Mouse (Mus musculus): Measurements from ENCODE around the gene Vmp1. TPM values are rescaled to one million over a fixed set of nuclear protein-coding genes. Genes with fewer than 3 reads are reported as not detected.

The Vmp1 gene
- polyA plus RNA-seq, 1 experiment: 55.3 TPM

DNA sequence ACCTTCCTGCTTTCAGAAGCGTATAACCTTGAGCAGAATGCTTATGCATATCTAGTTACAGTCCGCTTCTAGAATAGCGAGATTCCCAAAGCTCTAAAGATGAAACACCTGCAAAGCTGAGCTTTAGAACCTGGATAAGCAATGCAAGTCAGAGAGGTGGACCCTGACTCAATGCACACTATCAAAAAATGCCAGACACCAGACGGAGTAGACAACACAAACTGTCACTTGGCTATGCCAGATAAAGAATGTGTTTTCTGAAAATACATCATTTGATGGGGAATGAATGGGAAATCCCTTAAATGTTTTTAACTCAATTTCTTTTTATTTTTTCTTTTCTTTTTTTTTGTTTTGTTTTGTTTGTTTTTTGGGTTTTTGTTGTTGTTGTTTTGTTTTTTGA is 8.1 kb downstream of the Vmp1 start:
- DNase-seq: no peak
- H3K27ac ChIP-seq (ENCODE audit: insufficient read depth, low read depth, low read length): no peak overlapping the region
- 85% methylated on average over 4 of the region's 4 CpGs for WGBS

DNA sequence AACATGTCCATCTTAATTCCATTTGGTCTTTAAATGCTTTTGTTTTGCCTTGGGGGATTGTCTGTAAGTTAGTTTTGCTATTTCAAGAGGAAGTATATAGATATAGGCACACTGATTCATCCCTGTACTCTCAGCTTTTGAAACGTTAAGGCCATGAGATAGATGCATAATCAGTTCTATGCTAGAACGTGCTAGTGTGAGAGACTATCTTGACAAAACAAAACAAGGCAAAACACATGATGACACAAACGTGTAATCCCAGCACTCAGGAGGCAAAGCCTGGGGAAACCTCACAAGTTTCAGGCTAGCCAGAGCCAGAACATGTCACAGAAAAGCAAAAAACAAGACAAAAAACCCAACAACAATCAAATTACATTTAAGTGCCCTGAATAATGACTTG is 10.9 kb downstream of the Vmp1 start:
- no peak overlapping the region for H3K27ac ChIP-seq (ENCODE audit: insufficient read depth, low read depth, low read length)
- no peak overlapping the region for H3K4me3 ChIP-seq (ENCODE audit: insufficient read depth, low read depth, low read length)
- no peaks in the 10 kb centered on the region for H3K27me3 ChIP-seq (replicated peaks; ENCODE audit: control insufficient read depth, insufficient read depth, low read length)
- no peak for DNase-seq
- 67% methylated on average over 3 of the region's 3 CpGs for WGBS
- H3K36me3 ChIP-seq (ENCODE audit: control insufficient read depth, insufficient read depth, low read length): no peaks in the 10 kb centered on the region
- no peak for TF ChIP-seq POLR2A (IDR thresholded peaks at IDR 0.05; ENCODE audit: low read depth, low read length)
- no peak for TF ChIP-seq CTCF (conservative IDR thresholded peaks at IDR 0.05; ENCODE audit: insufficient read depth, insufficient read length, low read depth, low read length)
- H3K4me1 ChIP-seq (ENCODE audit: control insufficient read depth, insufficient read depth, low read length): no peaks in the 10 kb centered on the region; the same call in 1 of the 2 replicates

More for the DNA sequence above, 8.1 kb downstream of the Vmp1 start:
- TF ChIP-seq CTCF (conservative IDR thresholded peaks at IDR 0.05; ENCODE audit: insufficient read depth, insufficient read length, low read depth, low read length) (no peak), POLR2A (IDR thresholded peaks at IDR 0.05; ENCODE audit: low read depth, low read length) (no peak)
- H3K4me1 ChIP-seq (ENCODE audit: control insufficient read depth, insufficient read depth, low read length): peaks cover 6% of the 10 kb centered on the region
- H3K27me3 ChIP-seq (replicated peaks; ENCODE audit: control insufficient read depth, insufficient read depth, low read length): no peaks in the 10 kb centered on the region
- no peak overlapping the region for H3K4me3 ChIP-seq (ENCODE audit: insufficient read depth, low read depth, low read length)
- no peaks in the 10 kb centered on the region for H3K36me3 ChIP-seq (ENCODE audit: control insufficient read depth, insufficient read depth, low read length)

DNA sequence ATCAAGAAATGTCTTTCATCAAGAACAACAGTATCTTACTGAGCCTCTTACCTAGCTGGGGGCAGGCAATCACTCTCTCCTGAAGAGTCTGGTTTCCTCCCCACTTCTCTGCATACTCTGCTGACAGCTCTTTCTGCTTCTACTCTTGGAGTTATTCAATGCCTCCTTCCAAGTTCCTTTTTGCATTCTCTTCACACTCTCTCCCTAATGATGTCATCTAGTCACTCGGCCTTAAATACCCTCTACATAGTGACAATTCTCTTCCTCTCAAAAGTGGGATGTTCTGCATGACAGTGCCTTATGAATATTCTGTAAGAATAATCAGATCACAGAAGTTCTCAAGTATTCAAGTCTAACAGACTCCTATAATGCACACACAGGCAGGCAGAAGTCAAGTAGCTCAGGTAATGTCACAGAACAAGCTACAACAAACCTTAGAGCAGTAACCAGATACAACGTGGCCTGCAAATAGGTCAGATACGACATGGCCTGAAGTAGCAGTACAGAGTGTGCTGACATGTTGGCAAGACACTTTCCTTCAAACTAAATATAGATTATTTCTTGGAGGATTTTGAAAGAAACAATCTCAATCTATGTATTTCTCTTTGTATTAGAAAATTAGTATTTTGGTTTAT is 12.5 kb downstream of the Vmp1 start:
- WGBS: 45% methylated on average over 3 of the region's 3 CpGs
- Histone ChIP-seq H3K36me3 (ENCODE audit: control insufficient read depth, insufficient read depth, low read length) (no peaks in the 10 kb centered on the region), H3K4me3 (ENCODE audit: insufficient read depth, low read depth, low read length) (no peak overlapping the region), H3K27me3 (replicated peaks; ENCODE audit: control insufficient read depth, insufficient read depth, low read length) (no peaks in the 10 kb centered on the region), H3K27ac (ENCODE audit: insufficient read depth, low read depth, low read length) (0 out of 2 replicates have a peak overlapping the region, but pooled peaks have one; percentile 22), H3K4me1 (ENCODE audit: control insufficient read depth, insufficient read depth, low read length) (no peaks in the 10 kb centered on the region; the same call in 1 of the 2 replicates)
- no peak for TF ChIP-seq CTCF (conservative IDR thresholded peaks at IDR 0.05; ENCODE audit: insufficient read depth, insufficient read length, low read depth, low read length)
- no peak for TF ChIP-seq POLR2A (IDR thresholded peaks at IDR 0.05; ENCODE audit: low read depth, low read length)
- no peak for DNase-seq

DNA sequence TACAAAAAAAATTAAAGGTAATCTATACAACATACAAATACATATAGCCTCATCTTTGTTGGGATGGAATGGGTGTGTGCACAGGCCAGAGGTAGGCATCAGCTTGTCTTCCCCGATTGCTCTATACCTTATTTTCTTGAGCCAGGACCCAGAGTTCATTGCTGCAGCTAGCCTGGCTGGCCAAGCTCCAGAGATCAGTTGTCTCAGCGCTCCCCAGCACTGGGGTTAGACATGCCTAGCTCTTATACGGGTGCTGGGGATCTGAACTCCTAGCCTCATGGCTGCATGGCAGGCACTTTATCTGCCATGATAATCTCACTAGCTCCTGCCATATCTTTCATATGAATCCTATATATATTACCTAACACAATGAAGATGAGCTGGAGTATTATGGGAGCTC is 15.5 kb downstream of the Vmp1 start:
- WGBS: 74% methylated on average over 3 of the region's 3 CpGs
- no peak for DNase-seq
- peaks cover 5% of the 10 kb centered on the region for H3K36me3 ChIP-seq (ENCODE audit: control insufficient read depth, insufficient read depth, low read length)
- H3K27ac ChIP-seq (ENCODE audit: insufficient read depth, low read depth, low read length): no peak overlapping the region
- H3K4me1 ChIP-seq (ENCODE audit: control insufficient read depth, insufficient read depth, low read length): no peaks in the 10 kb centered on the region; the same call in 1 of the 2 replicates
- H3K27me3 ChIP-seq (replicated peaks; ENCODE audit: control insufficient read depth, insufficient read depth, low read length): no peaks in the 10 kb centered on the region
- no peak overlapping the region for H3K4me3 ChIP-seq (ENCODE audit: insufficient read depth, low read depth, low read length)
- TF ChIP-seq POLR2A (IDR thresholded peaks at IDR 0.05; ENCODE audit: low read depth, low read length) (no peak), CTCF (conservative IDR thresholded peaks at IDR 0.05; ENCODE audit: insufficient read depth, insufficient read length, low read depth, low read length) (no peak)

DNA sequence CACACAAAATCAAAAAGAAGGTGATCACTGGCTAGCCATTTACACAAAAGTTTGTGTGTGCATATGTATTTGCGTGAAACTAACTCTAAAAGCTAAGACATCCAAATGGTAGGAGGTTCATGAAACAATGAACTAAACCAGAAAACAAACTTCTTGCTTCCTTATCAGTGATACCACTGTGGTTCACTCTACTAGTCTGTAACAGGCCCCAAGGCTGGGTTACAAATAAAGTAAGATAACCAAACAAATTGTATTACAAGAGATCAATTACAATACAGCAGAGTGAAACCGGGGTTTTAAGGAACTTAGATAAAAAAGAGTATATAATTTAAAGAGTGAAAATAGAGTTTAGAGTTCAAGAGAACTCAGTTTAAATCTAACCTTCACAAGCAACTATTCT is 16.1 kb downstream of the Vmp1 start:
- no peak overlapping the region for H3K4me3 ChIP-seq (ENCODE audit: insufficient read depth, low read depth, low read length)
- H3K36me3 ChIP-seq (ENCODE audit: control insufficient read depth, insufficient read depth, low read length): peaks cover 5% of the 10 kb centered on the region
- H3K27me3 ChIP-seq (replicated peaks; ENCODE audit: control insufficient read depth, insufficient read depth, low read length): no peaks in the 10 kb centered on the region
- DNase-seq: no peak
- H3K27ac ChIP-seq (ENCODE audit: insufficient read depth, low read depth, low read length): no peak overlapping the region
- WGBS: 95% methylated on average over 2 of the region's 2 CpGs
- H3K4me1 ChIP-seq (ENCODE audit: control insufficient read depth, insufficient read depth, low read length): no peaks in the 10 kb centered on the region; the same call in 1 of the 2 replicates
- TF ChIP-seq CTCF (conservative IDR thresholded peaks at IDR 0.05; ENCODE audit: insufficient read depth, insufficient read length, low read depth, low read length) (no peak), POLR2A (IDR thresholded peaks at IDR 0.05; ENCODE audit: low read depth, low read length) (no peak)

DNA sequence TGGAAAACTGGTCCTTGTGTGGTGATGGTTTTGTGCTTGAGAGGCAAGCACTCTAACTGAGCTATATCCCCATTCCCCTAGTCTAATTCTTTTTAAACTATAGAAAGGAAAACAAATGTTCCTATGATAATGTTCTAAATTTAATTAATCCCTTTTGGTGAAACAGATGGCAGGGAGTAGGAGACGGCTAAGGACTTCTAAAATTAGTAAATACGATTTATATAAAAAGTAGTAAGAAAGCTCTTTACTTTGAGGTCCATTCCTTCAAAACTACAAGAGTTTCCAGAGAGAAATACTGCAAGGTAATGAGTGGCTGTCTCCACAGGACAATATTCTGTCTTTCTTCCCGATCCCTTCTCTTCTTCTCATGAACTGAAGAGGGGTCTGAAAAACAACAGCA is 19.2 kb downstream of the Vmp1 start:
- H3K27me3 ChIP-seq (replicated peaks; ENCODE audit: control insufficient read depth, insufficient read depth, low read length): no peaks in the 10 kb centered on the region
- no peak for DNase-seq
- TF ChIP-seq CTCF (conservative IDR thresholded peaks at IDR 0.05; ENCODE audit: insufficient read depth, insufficient read length, low read depth, low read length) (no peak), POLR2A (IDR thresholded peaks at IDR 0.05; ENCODE audit: low read depth, low read length) (no peak)
- no peaks in the 10 kb centered on the region; the same call in 1 of the 2 replicates for H3K4me1 ChIP-seq (ENCODE audit: control insufficient read depth, insufficient read depth, low read length)
- H3K36me3 ChIP-seq (ENCODE audit: control insufficient read depth, insufficient read depth, low read length): peaks cover 8% of the 10 kb centered on the region
- WGBS: 91% methylated on average over 3 of the region's 3 CpGs
- H3K4me3 ChIP-seq (ENCODE audit: insufficient read depth, low read depth, low read length): no peak overlapping the region
- no peak overlapping the region for H3K27ac ChIP-seq (ENCODE audit: insufficient read depth, low read depth, low read length)

DNA sequence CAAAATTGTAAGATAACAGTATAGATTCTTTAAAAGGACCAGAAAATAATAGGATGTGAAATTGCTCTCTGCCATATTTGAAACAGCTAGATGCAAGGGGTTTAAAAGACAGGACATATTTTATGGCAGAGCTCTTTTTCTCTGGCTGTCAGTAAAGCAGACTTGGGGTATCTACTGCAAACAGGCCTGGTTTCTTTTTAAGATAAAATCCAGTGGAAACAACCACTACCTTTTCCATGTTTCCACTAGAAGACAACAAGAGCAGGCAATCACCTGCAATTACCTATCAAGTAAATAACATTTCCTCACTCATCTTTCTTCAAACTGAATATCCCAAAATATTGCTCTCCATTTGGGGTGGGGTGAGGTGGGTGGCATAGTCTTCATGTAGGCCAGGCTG is 19.7 kb downstream of the Vmp1 start:
- no peaks in the 10 kb centered on the region for H3K27me3 ChIP-seq (replicated peaks; ENCODE audit: control insufficient read depth, insufficient read depth, low read length)
- no peak overlapping the region for H3K4me3 ChIP-seq (ENCODE audit: insufficient read depth, low read depth, low read length)
- no peak overlapping the region for H3K27ac ChIP-seq (ENCODE audit: insufficient read depth, low read depth, low read length)
- peaks cover 8% of the 10 kb centered on the region for H3K36me3 ChIP-seq (ENCODE audit: control insufficient read depth, insufficient read depth, low read length)
- DNase-seq: no peak
- no peak for TF ChIP-seq POLR2A (IDR thresholded peaks at IDR 0.05; ENCODE audit: low read depth, low read length)
- no peak for TF ChIP-seq CTCF (conservative IDR thresholded peaks at IDR 0.05; ENCODE audit: insufficient read depth, insufficient read length, low read depth, low read length)
- no peaks in the 10 kb centered on the region; the same call in 1 of the 2 replicates for H3K4me1 ChIP-seq (ENCODE audit: control insufficient read depth, insufficient read depth, low read length)
